Mouse (Mus musculus): ENCODE data around the gene Rmnd1. TPM values are rescaled to one million over a fixed set of nuclear protein-coding genes. Genes with fewer than 3 reads are reported as not detected.
"Not testable (repeated sequence)": the region's sequence is repeated elsewhere in the genome, so short reads cannot be mapped to it uniquely, and the experiment has no call there.

Gene Rmnd1
- polyA plus RNA-seq, 1 experiment from 2014 or later, result 92.9 TPM

- H3K36me3 ChIP-seq, result peaks cover 33% of the 10 kb centered on the region
- WGBS, result 83% methylated on average over 2 of the region's 2 CpGs
- peak overlapping the region; percentile 71; the same call in 1 of the 2 replicates for H3K4me2 ChIP-seq
- not testable (repeated sequence) for ATAC-seq (ENCODE audit: insufficient number of reproducible peaks, low FRiP score); H3K27me3 ChIP-seq (replicated peaks); H3K9ac ChIP-seq; H3K9me3 ChIP-seq (replicated peaks); H3K27ac ChIP-seq (ENCODE audit: poor library complexity, severe bottlenecking); H3K4me3 ChIP-seq
- peaks cover 27% of the 10 kb centered on the region for H3K4me1 ChIP-seq (replicated peaks)
Measured at GRCm38 (mm10) chr10:4433871-4434270, 1.7 kb upstream of the Rmnd1 start.

- Histone ChIP-seq H3K9ac (peak overlapping the region; percentile 82), H3K9me3 (replicated peaks) (no peaks in the 10 kb centered on the region), H3K4me1 (replicated peaks) (peaks cover 27% of the 10 kb centered on the region), H3K4me3 (peak overlapping the region; percentile 76), H3K27me3 (replicated peaks) (no peaks in the 10 kb centered on the region), H3K4me2 (peak overlapping the region; percentile 71), H3K36me3 (peaks cover 31% of the 10 kb centered on the region), H3K27ac (ENCODE audit: poor library complexity, severe bottlenecking) (peak overlapping the region; percentile 90)
- no peak; the same call in 1 of the 2 replicates for ATAC-seq (ENCODE audit: insufficient number of reproducible peaks, low FRiP score)
- WGBS, result 11% methylated on average over 19 of the region's 19 CpGs
Measured at GRCm38 (mm10) chr10:4432996-4433755, 988 bp upstream of the Rmnd1 start.

GRCm38 (mm10) chr10:4431746-4432122, 454 bp downstream of the Rmnd1 start:
- peak overlapping the region; percentile 82 for H3K9ac ChIP-seq
- peak overlapping the region; percentile 79 for H3K4me2 ChIP-seq
- H3K4me3 ChIP-seq, result peak overlapping the region; percentile 76
- 11% methylated on average over 5 of the region's 5 CpGs for WGBS
- peak overlapping the region; percentile 61 for H3K27ac ChIP-seq (ENCODE audit: poor library complexity, severe bottlenecking)
- ATAC-seq (ENCODE audit: insufficient number of reproducible peaks, low FRiP score), result peak; percentile 5
- H3K27me3 ChIP-seq (replicated peaks), result no peaks in the 10 kb centered on the region
- peaks cover 27% of the 10 kb centered on the region for H3K4me1 ChIP-seq (replicated peaks)
- H3K36me3 ChIP-seq, result peaks cover 21% of the 10 kb centered on the region
- H3K9me3 ChIP-seq (replicated peaks), result no peaks in the 10 kb centered on the region

DNA sequence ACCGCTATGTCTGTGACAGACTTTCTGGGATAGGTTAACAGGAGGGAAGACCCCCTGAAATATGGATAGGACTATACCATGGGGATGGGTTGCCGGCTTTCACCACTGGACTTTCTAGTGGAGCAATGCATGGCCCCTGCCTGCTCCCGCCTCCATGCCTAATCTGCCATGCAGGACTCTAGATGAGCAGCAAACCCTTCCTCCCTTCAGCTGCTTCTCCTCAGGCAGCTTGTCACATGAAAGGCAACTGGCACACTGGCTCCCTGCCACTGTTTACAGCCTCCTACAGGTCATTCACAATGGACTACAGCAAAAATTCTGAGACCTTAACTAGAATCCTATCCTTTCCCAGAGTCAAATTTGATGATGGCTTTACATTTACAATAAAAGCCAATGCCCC, 1.4 kb downstream of the Rmnd1 start:
- no peak overlapping the region for H3K27ac ChIP-seq (ENCODE audit: poor library complexity, severe bottlenecking)
- peak overlapping the region; percentile 54 for H3K9ac ChIP-seq
- H3K36me3 ChIP-seq, result peaks cover 23% of the 10 kb centered on the region
- no peaks in the 10 kb centered on the region for H3K27me3 ChIP-seq (replicated peaks)
- H3K4me1 ChIP-seq (replicated peaks), result peaks cover 27% of the 10 kb centered on the region
- ATAC-seq (ENCODE audit: insufficient number of reproducible peaks, low FRiP score), result no peak
- 88% methylated on average over 3 of the region's 3 CpGs for WGBS
- peak overlapping the region; percentile 76 for H3K4me3 ChIP-seq
- H3K4me2 ChIP-seq, result peak overlapping the region; percentile 79
- H3K9me3 ChIP-seq (replicated peaks), result no peaks in the 10 kb centered on the region

GRCm38 (mm10) chr10:4430399-4430798, 1.8 kb downstream of the Rmnd1 start:
- WGBS, result 90% methylated on average over 8 of the region's 8 CpGs
- Histone ChIP-seq H3K9me3 (replicated peaks) (no peaks in the 10 kb centered on the region), H3K36me3 (peaks cover 23% of the 10 kb centered on the region), H3K27me3 (replicated peaks) (no peaks in the 10 kb centered on the region), H3K9ac (peak overlapping the region; percentile 54; the same call in 1 of the 2 replicates), H3K4me2 (no peak overlapping the region), H3K4me3 (no peak overlapping the region), H3K27ac (ENCODE audit: poor library complexity, severe bottlenecking) (no peak overlapping the region), H3K4me1 (replicated peaks) (peaks cover 27% of the 10 kb centered on the region)
- ATAC-seq (ENCODE audit: insufficient number of reproducible peaks, low FRiP score), result no peak

DNA sequence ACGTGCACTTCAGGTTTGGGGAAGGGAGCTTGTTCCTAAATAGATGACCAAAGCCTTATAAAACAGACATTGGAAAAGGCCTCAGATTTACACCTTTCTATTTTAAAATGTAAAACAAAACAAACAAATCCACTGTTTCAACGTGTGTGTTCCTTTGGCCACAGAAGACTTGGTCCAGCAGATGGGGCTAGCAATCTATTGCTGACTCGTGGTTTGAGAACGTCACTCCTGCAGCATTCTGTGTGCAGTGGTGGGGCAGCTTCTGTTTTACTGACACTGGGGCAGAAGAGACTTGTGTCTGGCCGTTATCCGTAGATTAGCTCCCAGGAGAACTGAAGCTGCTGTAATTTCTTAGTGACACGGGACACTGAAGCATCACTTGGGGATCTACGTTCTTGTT, 6.9 kb downstream of the Rmnd1 start:
- H3K4me1 ChIP-seq (replicated peaks), result peaks cover 11% of the 10 kb centered on the region; the same call in 1 of the 2 replicates
- no peak for ATAC-seq (ENCODE audit: insufficient number of reproducible peaks, low FRiP score)
- H3K9me3 ChIP-seq (replicated peaks), result no peaks in the 10 kb centered on the region
- no peak overlapping the region for H3K9ac ChIP-seq
- no peak overlapping the region for H3K27ac ChIP-seq (ENCODE audit: poor library complexity, severe bottlenecking)
- 77% methylated on average over 8 of the region's 8 CpGs for WGBS
- no peak overlapping the region for H3K4me2 ChIP-seq
- peaks cover 69% of the 10 kb centered on the region for H3K36me3 ChIP-seq
- H3K4me3 ChIP-seq, result no peak overlapping the region
- H3K27me3 ChIP-seq (replicated peaks), result no peaks in the 10 kb centered on the region

GRCm38 (mm10) chr10:4407191-4407590, 25.0 kb downstream of the Rmnd1 start:
- no peak overlapping the region for H3K4me2 ChIP-seq

GRCm38 (mm10) chr10:4405511-4405910, 26.7 kb downstream of the Rmnd1 start:
- ATAC-seq (ENCODE audit: insufficient number of reproducible peaks, low FRiP score), result peak; percentile 76

More at GRCm38 (mm10) chr10:4407191-4407590, 25.0 kb downstream of the Rmnd1 start:
- no peak overlapping the region for H3K27ac ChIP-seq (ENCODE audit: poor library complexity, severe bottlenecking)
- no peak overlapping the region for H3K4me3 ChIP-seq
- H3K27me3 ChIP-seq (replicated peaks), result no peaks in the 10 kb centered on the region
- 84% methylated on average over 1 of the region's 1 CpGs for WGBS
- H3K4me1 ChIP-seq (replicated peaks), result peaks cover 16% of the 10 kb centered on the region
- no peak overlapping the region for H3K9ac ChIP-seq
- H3K9me3 ChIP-seq (replicated peaks), result no peaks in the 10 kb centered on the region
- no peak for ATAC-seq (ENCODE audit: insufficient number of reproducible peaks, low FRiP score)
- peaks cover 76% of the 10 kb centered on the region for H3K36me3 ChIP-seq

GRCm38 (mm10) chr10:4404895-4405491, 27.2 kb downstream of the Rmnd1 start:
- 57% methylated on average over 5 of the region's 5 CpGs for WGBS
- ATAC-seq (ENCODE audit: insufficient number of reproducible peaks, low FRiP score), result peak; percentile 55; the same call in 1 of the 2 replicates

More at GRCm38 (mm10) chr10:4405511-4405910, 26.7 kb downstream of the Rmnd1 start:
- Histone ChIP-seq H3K27ac (ENCODE audit: poor library complexity, severe bottlenecking) (peak overlapping the region; percentile 72), H3K9me3 (replicated peaks) (no peaks in the 10 kb centered on the region), H3K4me1 (replicated peaks) (peaks cover 16% of the 10 kb centered on the region), H3K27me3 (replicated peaks) (no peaks in the 10 kb centered on the region), H3K36me3 (peaks cover 67% of the 10 kb centered on the region), H3K4me2 (no peak overlapping the region), H3K9ac (peak overlapping the region; percentile 53; the same call in 1 of the 2 replicates), H3K4me3 (no peak overlapping the region)
- 4% methylated on average over 5 of the region's 5 CpGs for WGBS

GRCm38 (mm10) chr10:4398058-4398457, 34.1 kb downstream of the Rmnd1 start:
- no peaks in the 10 kb centered on the region for H3K9me3 ChIP-seq (replicated peaks)
- WGBS, result 79% methylated on average over 5 of the region's 5 CpGs
- no peak overlapping the region for H3K4me2 ChIP-seq
- peaks cover 13% of the 10 kb centered on the region; the same call in 1 of the 2 replicates for H3K4me1 ChIP-seq (replicated peaks)
- no peak for ATAC-seq (ENCODE audit: insufficient number of reproducible peaks, low FRiP score)
- peaks cover 54% of the 10 kb centered on the region for H3K36me3 ChIP-seq
- no peak overlapping the region for H3K4me3 ChIP-seq
- H3K9ac ChIP-seq, result no peak overlapping the region
- no peak overlapping the region for H3K27ac ChIP-seq (ENCODE audit: poor library complexity, severe bottlenecking)
- no peaks in the 10 kb centered on the region for H3K27me3 ChIP-seq (replicated peaks)

More at GRCm38 (mm10) chr10:4404895-4405491, 27.2 kb downstream of the Rmnd1 start:
- peaks cover 64% of the 10 kb centered on the region for H3K36me3 ChIP-seq
- H3K4me1 ChIP-seq (replicated peaks), result peaks cover 16% of the 10 kb centered on the region
- H3K4me3 ChIP-seq, result no peak overlapping the region
- H3K9ac ChIP-seq, result 0 out of 2 replicates have a peak overlapping the region, but pooled peaks have one; percentile 53
- no peaks in the 10 kb centered on the region for H3K27me3 ChIP-seq (replicated peaks)
- no peak overlapping the region for H3K4me2 ChIP-seq
- peak overlapping the region; percentile 72 for H3K27ac ChIP-seq (ENCODE audit: poor library complexity, severe bottlenecking)
- H3K9me3 ChIP-seq (replicated peaks), result no peaks in the 10 kb centered on the region

DNA sequence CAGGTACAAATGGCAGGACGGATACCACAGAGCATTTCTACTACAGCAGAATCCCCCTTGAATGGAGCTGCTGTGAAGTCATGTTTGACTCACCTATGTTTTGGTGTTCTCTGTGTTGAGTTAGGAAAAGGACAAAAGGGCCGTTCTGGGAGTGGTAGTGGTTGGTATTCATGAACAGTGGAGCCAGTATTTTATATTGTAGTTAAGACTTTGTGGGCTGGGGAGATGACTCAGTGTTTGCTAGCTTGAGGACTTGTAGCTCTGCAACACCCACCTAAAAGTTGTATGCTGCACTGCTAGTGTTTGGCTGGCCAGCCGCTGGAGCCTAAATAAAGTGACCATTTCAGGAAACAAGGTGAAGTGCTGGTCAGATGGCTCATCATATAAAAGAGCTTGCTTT, 36.9 kb downstream of the Rmnd1 start:
- peaks cover 47% of the 10 kb centered on the region for H3K36me3 ChIP-seq
- 87% methylated on average over 3 of the region's 3 CpGs for WGBS
- peaks cover 30% of the 10 kb centered on the region for H3K4me1 ChIP-seq (replicated peaks)

More for the DNA sequence above, 36.9 kb downstream of the Rmnd1 start:
- no peaks in the 10 kb centered on the region for H3K27me3 ChIP-seq (replicated peaks)
- H3K9ac ChIP-seq, result no peak overlapping the region
- H3K4me2 ChIP-seq, result no peak overlapping the region
- H3K4me3 ChIP-seq, result no peak overlapping the region
- H3K9me3 ChIP-seq (replicated peaks), result no peaks in the 10 kb centered on the region
- no peak overlapping the region for H3K27ac ChIP-seq (ENCODE audit: poor library complexity, severe bottlenecking)
- ATAC-seq (ENCODE audit: insufficient number of reproducible peaks, low FRiP score), result no peak
